Mouse (Mus musculus) hindbrain, embryonic 13.5 days (tissue): ENCODE measurements around the gene Rad23a. TPM values are rescaled to one million over a fixed set of nuclear protein-coding genes. Genes with fewer than 3 reads are reported as not detected.

Experiments used
- ATAC-seq: fragments of 200-750 bp; cut with Nextera tagmentation; 2 replicates; pipeline ENCODE4 v1.8.0; 2017; ENCODE audit warnings: moderate TSS enrichment; ENCODE audit not compliant: low FRiP score
- H3K27ac ChIP-seq: fragments of 300-500 bp; sonication (generic); 2 replicates; pipeline ENCODE4 v1.5.1; 2015; ENCODE audit warnings: inconsistent platforms, mild to moderate bottlenecking, moderate library complexity
- H3K27me3 ChIP-seq: fragments of 300-500 bp; sonication (generic); 2 replicates; pipeline ENCODE4 v1.6.1; 2015; ENCODE audit warnings: mild to moderate bottlenecking, inconsistent platforms
- H3K36me3 ChIP-seq: fragments of 300-500 bp; sonication (generic); 2 replicates; pipeline ENCODE4 v1.6.1; 2015; ENCODE audit warnings: mild to moderate bottlenecking, inconsistent platforms
- H3K4me1 ChIP-seq: fragments of 300-500 bp; sonication (generic); replicated peaks from 2 replicates; pipeline ENCODE4 v1.6.1; 2015; ENCODE audit warnings: inconsistent platforms
- H3K4me2 ChIP-seq: fragments of 300-500 bp; sonication (generic); 2 replicates; pipeline ENCODE4 v1.6.1; 2015; ENCODE audit warnings: inconsistent platforms, mild to moderate bottlenecking, moderate library complexity
- H3K4me3 ChIP-seq: fragments of 300-500 bp; sonication (generic); 2 replicates; pipeline ENCODE4 v1.5.1; 2015; ENCODE audit warnings: mild to moderate bottlenecking, inconsistent platforms
- H3K9ac ChIP-seq: fragments of 300-500 bp; sonication (generic); 2 replicates; pipeline ENCODE4 v1.6.1; 2015; ENCODE audit warnings: mild to moderate bottlenecking, inconsistent platforms
- H3K9me3 ChIP-seq: fragments of 300-500 bp; sonication (generic); 2 replicates; pipeline ENCODE4 v1.6.1; 2016; ENCODE audit warnings: inconsistent platforms
- WGBS: fragments of 180-500 bp; shearing (Covaris S2); methylation state at CpG from one replicate; pipeline ENCODE4 v1.1.7; 2015; 5-methylcytosine and 5-hydroxymethylcytosine counted together
- polyA plus RNA-seq: library from polyadenylated mRNA; unstranded; fragments of >200 nt; fragmentation: Nextera tagmentation; extraction: Ambion mirVana; gene quantifications from 2 replicates; pipeline ENCODE4 v1.2.1, GENCODE M21; 2015

The Rad23a gene
- polyA plus RNA-seq, 1 experiment from 2014 or later = 83.2 TPM

DNA sequence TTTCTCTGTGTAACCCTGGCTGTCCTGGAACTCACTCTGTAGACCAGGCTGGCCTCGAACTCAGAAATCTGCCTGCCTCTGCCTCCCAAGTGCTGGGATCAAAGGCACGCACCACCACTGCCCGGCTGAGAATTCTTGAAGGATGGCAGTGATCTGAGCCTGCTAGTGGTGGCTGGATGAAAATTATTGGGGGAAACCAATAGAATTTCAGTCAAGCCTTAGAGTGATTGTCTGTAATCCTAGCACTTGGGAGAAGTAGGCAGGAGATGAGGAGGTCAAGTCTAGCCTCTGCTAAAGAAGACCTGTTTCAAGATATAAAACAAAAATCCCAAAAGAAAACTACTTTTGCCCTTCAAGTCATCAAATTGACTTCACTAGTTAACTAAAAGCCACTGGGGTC is 16.0 kb upstream of the Rad23a start:
- Histone ChIP-seq H3K9me3 (no peaks in the 10 kb centered on the region), H3K4me1 (peaks cover 17% of the 10 kb centered on the region), H3K9ac (no peak overlapping the region), H3K36me3 (peaks cover 24% of the 10 kb centered on the region), H3K27ac (no peak overlapping the region; the same call in 1 of the 2 replicates), H3K27me3 (no peaks in the 10 kb centered on the region), H3K4me3 (peak overlapping the region; percentile 84), H3K4me2 (no peak overlapping the region)
- WGBS = 93% methylated on average over 3 of the region's 3 CpGs
- peak; percentile 41 for ATAC-seq

DNA sequence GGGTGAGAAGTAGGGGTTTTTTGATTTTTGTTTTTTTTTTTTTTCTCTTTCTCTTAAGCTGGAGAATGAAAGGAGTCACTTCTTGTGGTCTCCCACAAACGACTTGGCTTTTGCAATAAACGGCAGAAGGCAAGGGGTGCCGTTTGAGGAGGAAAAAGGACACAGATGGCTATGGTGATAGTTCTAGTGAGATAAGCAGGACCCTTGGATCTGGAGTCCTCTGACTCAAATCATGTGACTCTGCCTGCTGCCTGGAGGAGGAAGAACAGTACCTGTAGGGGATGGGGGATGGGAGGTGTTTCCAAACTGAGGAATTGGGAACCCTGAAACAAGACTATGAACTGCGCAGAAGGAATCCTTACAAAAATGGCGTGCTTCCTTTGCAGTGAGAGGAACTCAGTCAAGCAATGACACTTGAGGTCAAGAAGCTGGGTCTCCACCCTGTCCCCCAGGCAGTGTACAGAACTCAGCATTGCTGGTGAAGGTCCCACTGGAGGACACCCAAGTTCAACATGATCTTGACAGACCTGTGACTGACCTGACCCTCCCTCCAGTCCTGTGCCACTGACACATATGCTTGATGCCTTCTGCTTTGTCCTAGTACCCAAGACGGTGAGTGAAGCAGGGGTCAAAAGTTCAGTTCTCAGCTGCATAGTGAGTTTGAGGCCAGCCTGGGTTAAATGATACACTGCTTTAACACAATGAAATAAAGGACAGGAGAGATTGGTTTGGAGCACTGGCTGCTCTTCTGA is 7.4 kb upstream of the Rad23a start:
- H3K4me1 ChIP-seq = peaks cover 35% of the 10 kb centered on the region
- peak overlapping the region; percentile 98 for H3K4me3 ChIP-seq
- peaks cover 22% of the 10 kb centered on the region for H3K36me3 ChIP-seq
- no peak for ATAC-seq
- H3K27ac ChIP-seq = peak overlapping the region; percentile 87
- H3K9ac ChIP-seq = peak overlapping the region; percentile 79
- no peaks in the 10 kb centered on the region for H3K9me3 ChIP-seq
- WGBS = 53% methylated on average over 6 of the region's 6 CpGs
- H3K4me2 ChIP-seq = peak overlapping the region; percentile 78
- H3K27me3 ChIP-seq = no peaks in the 10 kb centered on the region

DNA sequence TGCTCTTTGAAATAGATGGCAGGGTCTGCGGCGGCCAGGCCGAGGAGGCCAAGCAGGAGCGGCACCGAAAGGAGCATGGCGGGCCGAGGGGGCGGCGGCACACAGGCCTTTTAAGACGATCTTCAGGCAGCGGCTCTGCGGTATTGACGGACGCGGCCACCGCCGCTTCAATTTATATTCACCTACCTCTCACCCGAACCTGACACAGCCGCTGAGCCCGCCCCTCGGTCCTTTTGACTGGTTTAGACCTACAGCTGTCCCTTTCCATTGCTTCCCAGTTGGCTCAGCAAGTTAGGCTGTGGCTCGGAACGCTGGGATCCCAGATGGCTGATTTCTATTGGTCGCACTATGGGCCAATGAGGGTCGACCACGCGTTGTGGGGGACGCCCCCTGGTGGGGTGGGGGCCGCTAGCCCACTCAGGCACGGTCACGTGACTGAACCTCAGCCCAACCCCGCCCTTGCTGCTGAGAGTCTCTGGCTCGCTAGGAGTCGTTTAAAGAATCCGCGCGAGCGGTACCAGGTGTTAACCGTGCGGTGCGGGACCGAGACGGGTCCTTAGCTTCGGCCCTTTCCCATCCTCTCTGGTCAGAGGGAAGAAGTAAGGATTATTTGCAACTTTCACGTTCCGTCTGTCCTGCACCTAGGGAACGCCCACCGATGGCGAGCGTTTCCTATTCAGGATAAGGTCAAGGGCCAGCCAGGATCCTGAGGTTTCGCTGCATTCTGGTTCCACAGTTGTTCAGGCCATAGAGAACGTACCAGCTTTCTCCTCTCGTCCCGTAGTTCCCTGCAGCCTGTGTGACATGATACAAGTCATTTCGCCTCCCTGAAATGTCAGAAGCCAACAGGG is 6.5 kb upstream of the Rad23a start, which contains the start of gene Calr:
TSS of gene Calr (minus strand) at position 213 of the 851 bp plus-strand sequence.
- Histone ChIP-seq H3K9me3 (no peaks in the 10 kb centered on the region), H3K36me3 (peaks cover 32% of the 10 kb centered on the region), H3K27ac (peak within 1 kb of the TSS; percentile 92), H3K4me3 (peak within 1 kb of the TSS; percentile 98), H3K4me2 (peak within 1 kb of the TSS; percentile 88), H3K27me3 (no peaks in the 10 kb centered on the region), H3K9ac (peak within 1 kb of the TSS; percentile 98), H3K4me1 (peaks cover 43% of the 10 kb centered on the region)
- ATAC-seq = peak; percentile 99
- under 1% methylated on average over 55 of the region's 55 CpGs for WGBS

DNA sequence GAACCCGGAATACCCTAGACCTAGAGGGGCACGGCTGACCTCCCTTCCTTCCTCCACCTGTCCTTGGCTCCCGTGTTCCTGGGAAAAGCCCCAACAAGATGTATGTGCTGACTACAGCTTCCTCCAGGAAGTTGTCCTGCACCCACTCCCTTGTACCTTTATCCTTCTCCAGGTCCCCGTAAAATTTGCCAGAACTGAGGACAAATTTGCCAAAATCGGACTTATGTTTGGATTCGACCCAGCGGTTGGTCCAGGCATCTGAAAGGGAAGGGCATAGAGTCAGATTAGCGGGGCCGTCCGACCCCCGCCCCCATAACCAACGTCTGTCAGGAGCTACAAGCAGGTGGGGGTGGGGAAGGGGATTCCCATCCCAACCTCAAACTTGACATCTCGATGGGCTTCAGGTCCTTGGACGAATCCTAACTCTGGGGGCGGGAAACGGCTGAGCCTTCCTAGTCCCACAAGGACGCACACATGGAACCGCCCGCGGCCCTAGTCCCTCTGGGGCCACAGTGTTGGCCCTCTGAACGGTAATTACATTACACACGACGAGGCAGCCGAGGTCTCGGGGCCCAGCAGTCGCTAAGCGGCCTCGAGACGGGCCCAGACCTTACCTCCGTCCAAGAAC is 5.7 kb upstream of the Rad23a start:
- Histone ChIP-seq H3K9me3 (no peaks in the 10 kb centered on the region), H3K36me3 (peaks cover 39% of the 10 kb centered on the region), H3K27me3 (no peaks in the 10 kb centered on the region), H3K27ac (peak overlapping the region; percentile 92), H3K4me3 (peak overlapping the region; percentile 98), H3K4me1 (peaks cover 44% of the 10 kb centered on the region), H3K4me2 (peak overlapping the region; percentile 88), H3K9ac (peak overlapping the region; percentile 98)
- under 1% methylated on average over 30 of the region's 30 CpGs for WGBS
- ATAC-seq = peak; percentile 46

DNA sequence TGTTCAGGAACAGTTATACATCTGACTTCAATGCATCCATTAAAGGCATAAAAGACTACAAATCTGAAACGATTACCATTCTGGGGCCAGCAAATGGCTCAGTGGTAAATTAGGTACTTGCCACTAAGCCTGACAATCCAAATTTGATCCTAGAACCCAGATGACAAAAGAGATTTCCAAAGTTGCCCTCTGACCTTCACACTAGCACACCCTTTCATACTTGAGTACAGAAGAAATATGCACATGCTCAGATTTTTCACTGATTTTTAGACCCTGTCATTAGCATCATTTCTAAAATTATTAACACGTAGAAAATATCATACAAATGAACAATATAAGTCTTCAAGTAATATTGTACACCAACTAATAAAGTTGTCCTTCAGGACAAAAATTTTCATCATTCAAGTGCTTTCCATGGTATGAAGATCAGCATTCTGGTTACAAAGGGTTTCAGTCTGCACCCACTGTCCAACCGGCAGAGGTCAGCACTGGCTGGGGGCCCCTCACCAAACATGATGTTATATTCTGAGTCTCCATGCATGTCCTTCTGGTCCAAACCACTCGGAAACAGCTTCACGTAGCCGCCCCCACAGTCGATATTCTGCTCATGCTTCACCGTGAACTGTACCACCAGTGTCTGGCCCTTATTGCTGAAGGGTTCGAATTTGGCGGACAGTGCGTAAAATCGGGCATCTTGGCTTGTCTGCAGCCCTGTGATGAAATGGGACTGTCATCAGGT is 5.1 kb upstream of the Rad23a start:
- H3K4me2 ChIP-seq = peak overlapping the region; percentile 88
- peaks cover 44% of the 10 kb centered on the region for H3K4me1 ChIP-seq
- peaks cover 41% of the 10 kb centered on the region for H3K36me3 ChIP-seq
- H3K27me3 ChIP-seq = no peaks in the 10 kb centered on the region
- peak overlapping the region; percentile 98 for H3K4me3 ChIP-seq
- peak overlapping the region; percentile 98 for H3K9ac ChIP-seq
- 17% methylated on average over 12 of the region's 12 CpGs for WGBS
- H3K9me3 ChIP-seq = no peaks in the 10 kb centered on the region
- H3K27ac ChIP-seq = peak overlapping the region; percentile 92
- no peak for ATAC-seq

DNA sequence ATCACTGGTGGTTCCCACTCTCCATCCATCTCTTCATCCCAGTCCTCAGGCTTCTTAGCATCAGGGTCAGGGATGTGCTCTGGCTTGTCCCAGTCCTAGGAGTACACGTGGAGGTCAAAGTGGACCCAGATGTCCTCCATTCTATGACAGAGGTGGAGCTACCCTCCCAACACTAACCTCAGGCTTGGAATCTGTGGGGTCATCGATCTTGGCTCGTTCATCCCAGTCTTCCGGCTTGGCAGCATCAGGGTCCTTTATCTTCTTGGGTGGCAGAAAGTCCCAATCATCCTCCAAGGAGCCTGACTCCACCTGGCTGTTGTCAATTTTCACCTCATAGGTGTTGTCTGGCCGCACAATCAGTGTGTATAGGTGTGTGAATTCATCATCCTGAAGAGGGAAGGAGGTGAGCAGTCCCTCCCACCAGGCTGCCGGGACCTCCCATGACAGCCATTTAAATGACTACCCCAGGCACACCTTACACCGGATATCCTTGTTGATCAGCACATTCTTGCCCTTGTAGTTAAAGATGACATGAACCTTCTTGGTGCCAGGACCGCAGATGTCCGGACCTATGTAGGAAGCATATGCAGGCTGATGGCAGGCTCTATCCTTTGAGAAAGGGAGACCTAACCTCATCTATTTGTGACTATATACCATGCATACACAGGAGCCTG is 4.1 kb upstream of the Rad23a start:
- 89% methylated on average over 9 of the region's 9 CpGs for WGBS
- H3K4me3 ChIP-seq = peak overlapping the region; percentile 98
- no peaks in the 10 kb centered on the region for H3K27me3 ChIP-seq
- H3K9me3 ChIP-seq = no peaks in the 10 kb centered on the region
- ATAC-seq = no peak
- peaks cover 50% of the 10 kb centered on the region for H3K4me1 ChIP-seq
- H3K27ac ChIP-seq = peak overlapping the region; percentile 30; the same call in 1 of the 2 replicates
- peak overlapping the region; percentile 98 for H3K9ac ChIP-seq
- H3K4me2 ChIP-seq = peak overlapping the region; percentile 88
- peaks cover 41% of the 10 kb centered on the region for H3K36me3 ChIP-seq

DNA sequence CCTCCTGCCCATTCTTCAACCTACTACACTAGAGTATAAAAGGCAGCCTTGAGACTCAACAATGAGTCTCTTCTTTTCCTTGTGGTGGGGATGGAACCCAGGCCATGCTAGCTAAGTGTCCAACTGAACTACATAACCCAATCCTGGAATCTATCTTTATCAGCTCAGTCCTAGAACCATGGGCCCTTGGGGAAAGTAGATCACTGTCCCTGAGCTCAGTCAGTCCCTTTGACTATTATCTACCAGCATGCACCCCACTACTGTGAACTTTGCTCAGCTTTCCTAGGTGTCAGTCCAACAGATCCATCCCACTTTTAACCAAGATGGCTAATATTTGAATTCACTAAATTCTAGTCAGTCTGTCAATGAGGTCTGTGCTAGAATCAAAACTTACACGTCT is 1.0 kb upstream of the Rad23a start:
- peaks cover 49% of the 10 kb centered on the region for H3K4me1 ChIP-seq
- 84% methylated on average over 1 of the region's 1 CpGs for WGBS

DNA sequence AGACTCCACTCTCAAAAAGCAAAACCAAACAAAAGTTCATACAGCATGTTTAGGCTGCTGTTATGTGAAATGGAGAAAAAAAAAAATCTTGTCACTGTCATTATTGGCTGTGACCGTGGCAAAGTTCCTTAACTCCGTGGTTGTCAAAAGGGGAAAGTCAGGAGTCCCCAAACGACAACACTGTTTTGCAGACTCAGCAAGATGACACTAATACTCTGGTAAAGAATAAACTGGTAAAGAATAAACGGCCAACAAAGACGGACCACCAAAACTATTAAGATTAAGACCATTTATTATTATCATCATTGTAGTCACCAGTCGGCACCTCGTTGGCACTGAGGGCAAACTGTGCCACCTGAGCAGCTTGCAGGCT is 604 bp downstream of the Rad23a start:
- Histone ChIP-seq H3K4me2 (peak overlapping the region; percentile 71), H3K36me3 (peaks cover 78% of the 10 kb centered on the region), H3K27me3 (no peaks in the 10 kb centered on the region), H3K4me3 (peak overlapping the region; percentile 93), H3K4me1 (peaks cover 59% of the 10 kb centered on the region), H3K9ac (peak overlapping the region; percentile 94), H3K27ac (peak overlapping the region; percentile 93), H3K9me3 (no peaks in the 10 kb centered on the region)
- 2% methylated on average over 7 of the region's 7 CpGs for WGBS
- ATAC-seq = no peak

More for the DNA sequence above, 1.0 kb upstream of the Rad23a start:
- Histone ChIP-seq H3K27me3 (no peaks in the 10 kb centered on the region), H3K36me3 (peaks cover 65% of the 10 kb centered on the region), H3K4me2 (no peak overlapping the region), H3K9me3 (no peaks in the 10 kb centered on the region), H3K9ac (no peak overlapping the region), H3K4me3 (no peak overlapping the region), H3K27ac (peak overlapping the region; percentile 40; the same call in 1 of the 2 replicates)
- ATAC-seq = no peak

DNA sequence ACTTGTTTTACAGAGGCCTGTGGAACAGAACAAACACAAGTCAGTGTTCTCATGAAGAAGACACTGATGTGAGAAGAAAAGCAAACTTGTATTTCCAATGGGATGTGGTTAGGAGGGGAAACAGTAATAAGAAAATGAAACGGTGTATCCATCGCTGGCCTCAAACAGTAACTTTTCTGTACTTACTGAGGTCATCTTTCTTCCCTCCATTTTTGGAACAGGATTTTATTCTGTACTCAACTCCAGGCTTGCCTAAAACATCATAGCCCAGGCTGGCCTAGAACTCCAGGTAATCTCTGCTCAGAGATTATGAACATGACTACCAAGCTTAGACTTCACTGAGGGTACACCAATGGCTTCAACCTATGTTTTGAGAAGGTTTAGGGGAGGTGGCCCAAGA is 1.1 kb downstream of the Rad23a start:
- H3K27me3 ChIP-seq = no peaks in the 10 kb centered on the region
- ATAC-seq = no peak
- H3K9me3 ChIP-seq = no peaks in the 10 kb centered on the region
- peak overlapping the region; percentile 93; the same call in 1 of the 2 replicates for H3K27ac ChIP-seq
- H3K9ac ChIP-seq = peak overlapping the region; percentile 94
- peak overlapping the region; percentile 71 for H3K4me2 ChIP-seq
- H3K4me1 ChIP-seq = peaks cover 59% of the 10 kb centered on the region
- peaks cover 78% of the 10 kb centered on the region for H3K36me3 ChIP-seq
- WGBS = 96% methylated on average over 2 of the region's 2 CpGs
- peak overlapping the region; percentile 93 for H3K4me3 ChIP-seq

DNA sequence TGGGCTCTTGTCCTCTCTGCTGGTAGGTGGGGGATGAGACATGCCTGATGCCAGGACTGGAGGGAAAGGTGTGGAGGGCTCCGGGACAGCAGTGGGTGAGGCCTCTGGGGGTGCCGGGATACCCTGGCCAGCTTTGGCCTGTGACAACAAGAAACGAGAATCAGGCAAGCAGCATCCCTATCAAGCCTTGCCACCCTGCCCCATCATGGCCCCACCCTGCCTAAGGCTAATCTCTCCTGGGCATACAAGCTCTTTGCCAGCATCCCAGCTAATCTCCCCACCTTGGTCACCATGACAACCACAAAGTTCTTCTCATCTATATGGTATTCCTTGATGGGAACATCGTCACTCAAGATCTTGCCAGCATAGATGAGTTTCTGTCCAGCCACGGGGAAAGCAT is 2.0 kb downstream of the Rad23a start:
- H3K36me3 ChIP-seq = peaks cover 76% of the 10 kb centered on the region
- ATAC-seq = no peak
- H3K27me3 ChIP-seq = no peaks in the 10 kb centered on the region
- no peaks in the 10 kb centered on the region for H3K9me3 ChIP-seq
- no peak overlapping the region for H3K4me3 ChIP-seq
- WGBS = 84% methylated on average over 5 of the region's 5 CpGs
- peaks cover 60% of the 10 kb centered on the region for H3K4me1 ChIP-seq
- 0 out of 2 replicates have a peak overlapping the region, but pooled peaks have one; percentile 0 for H3K9ac ChIP-seq
- H3K4me2 ChIP-seq = peak overlapping the region; percentile 8; the same call in 1 of the 2 replicates
- H3K27ac ChIP-seq = no peak overlapping the region

DNA sequence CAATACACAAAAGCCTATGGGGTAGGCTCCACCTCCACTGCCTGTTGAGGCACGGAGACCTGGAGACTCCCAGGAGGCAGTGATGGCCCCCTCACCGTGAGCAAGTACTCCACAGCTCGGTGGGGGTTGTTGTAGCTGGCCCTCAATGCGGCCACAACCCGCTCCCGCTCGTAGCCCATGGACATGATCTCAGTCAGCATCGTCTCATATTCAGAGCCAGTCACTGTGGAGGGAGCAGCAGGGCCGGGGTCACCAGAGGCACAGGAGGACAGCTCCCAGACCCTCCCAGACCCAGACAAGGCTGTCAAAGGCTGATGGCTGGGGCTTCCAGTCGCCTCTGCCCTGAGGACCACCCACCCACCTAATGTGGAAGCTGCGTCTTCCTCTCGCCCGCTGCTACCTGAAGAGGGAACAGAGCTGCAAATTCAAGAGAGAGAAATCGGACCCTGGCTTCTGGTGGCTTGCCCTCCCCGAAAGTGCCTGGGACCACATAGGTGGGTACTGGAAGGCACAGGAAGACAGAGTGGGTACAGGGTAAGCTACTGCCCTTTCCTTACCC is 2.5 kb downstream of the Rad23a start:
- Histone ChIP-seq H3K4me2 (peak overlapping the region; percentile 8; the same call in 1 of the 2 replicates), H3K27me3 (no peaks in the 10 kb centered on the region), H3K9me3 (no peaks in the 10 kb centered on the region), H3K27ac (no peak overlapping the region), H3K36me3 (peaks cover 70% of the 10 kb centered on the region), H3K4me3 (no peak overlapping the region), H3K4me1 (peaks cover 60% of the 10 kb centered on the region), H3K9ac (0 out of 2 replicates have a peak overlapping the region, but pooled peaks have one; percentile 0)
- 78% methylated on average over 15 of the region's 15 CpGs for WGBS
- ATAC-seq = no peak
